Mouse (Mus musculus) bone marrow macrophage, adult 2 months (primary cell): ENCODE data around the gene Mnt.

Source experiments
- CTCF ChIP-seq: IDR thresholded peaks from 2 replicates; pipeline ENCODE4 v1.5.1; 2012; ENCODE audit warnings: low read depth, mild to moderate bottlenecking, low read length, moderate library complexity
- POLR2A ChIP-seq: IDR thresholded peaks from 2 replicates; pipeline ENCODE4 v1.6.1; 2012; ENCODE audit warnings: mild to moderate bottlenecking, low read depth, low read length, borderline replicate concordance

DNA sequence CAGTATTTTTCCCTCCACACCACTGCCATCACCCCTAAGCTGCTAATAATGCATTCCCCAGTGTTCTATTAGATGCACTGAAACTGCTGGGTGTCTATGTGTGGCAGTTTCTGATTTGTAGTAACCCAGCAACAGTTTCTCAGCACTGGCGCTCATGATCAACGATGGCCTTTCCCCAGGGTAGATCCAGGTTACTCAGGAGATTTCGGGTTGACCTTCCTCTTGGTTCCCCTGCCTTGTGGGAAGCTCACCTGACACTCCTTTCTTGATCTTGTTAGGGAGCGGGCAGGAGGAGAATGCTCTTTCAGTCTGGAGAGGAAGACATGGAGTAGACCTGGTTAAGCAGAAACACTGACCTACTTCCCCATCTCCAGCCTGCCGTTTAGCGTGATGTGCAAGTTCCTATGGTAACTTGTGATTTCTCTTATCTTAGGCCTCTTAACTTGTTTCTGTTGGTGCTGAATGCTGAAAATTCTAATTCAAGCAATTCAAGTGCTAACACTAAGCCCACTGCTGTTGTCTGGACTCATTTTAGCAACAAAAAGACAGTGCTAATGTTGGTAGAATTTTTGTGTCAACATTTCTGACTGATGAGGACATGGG lies 22.4 kb upstream of the Mnt start:
- TF ChIP-seq CTCF = no peak
- TF ChIP-seq POLR2A = no peak
